Mouse (Mus musculus) liver, embryonic 14.5 days (tissue): Measurements from ENCODE around the gene Tex35.

ENCODE experiments used
- CTCF ChIP-seq: IDR thresholded peaks from 2 replicates; pipeline ENCODE4 v1.5.1; 2016; ENCODE audit warnings: antibody characterized with exemption, low read depth, control low read depth
- EP300 ChIP-seq: IDR thresholded peaks from 2 replicates; pipeline ENCODE4 v1.6.1; 2016; ENCODE audit warnings: antibody characterized with exemption, low read depth

DNA sequence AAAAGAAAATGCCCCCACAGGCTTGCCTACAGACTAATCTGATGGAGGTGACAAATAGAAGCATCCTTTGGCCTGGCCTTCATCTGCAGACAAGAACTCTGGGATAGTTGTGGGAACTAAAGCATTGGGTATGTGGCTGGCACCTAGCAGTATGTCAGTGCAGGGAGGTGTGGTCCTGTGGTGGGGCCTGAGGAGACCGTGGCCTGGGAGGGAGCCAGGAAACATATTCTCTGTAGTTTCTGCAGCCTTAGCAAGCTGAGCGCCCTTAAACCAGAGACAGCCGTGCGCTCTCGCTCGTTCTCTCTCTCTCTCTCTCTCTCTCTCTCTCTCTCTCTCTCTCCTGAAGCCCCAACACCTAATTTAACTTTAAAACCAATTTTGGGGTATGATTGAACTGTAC lies 34.1 kb downstream of the Tex35 start:
- TF ChIP-seq CTCF (no peak), EP300 (no peak)
